7 mouse cellular contexts compared by ENCODE assay signal in genomic region chr2:3335611-3336301, GRCm38 (mm10). TPM values are rescaled to one million over a fixed set of nuclear protein-coding genes. Genes with fewer than 3 reads are reported as not detected.
DNase-seq lines count a peak whose midpoint lies in the region; ATAC-seq lines count a peak whose summit lies in the region.

Gene Acbd7, plus strand, starts transcription at chr2:3336168.

- H3K36me3 ChIP-seq in intestine, embryonic 14.5 days (ENCODE audit: control insufficient read depth, insufficient read depth, low read length) = no peaks in the 10 kb centered on the region
- no peaks in the 10 kb centered on the region for H3K36me3 ChIP-seq in midbrain, embryonic 10.5 days

- no peak within 1 kb of the TSS for H3K27ac ChIP-seq in intestine, embryonic 14.5 days (ENCODE audit: low read depth)
- no peak within 1 kb of the TSS for H3K27ac ChIP-seq in midbrain, embryonic 10.5 days (replicated peaks)

- H3K4me2 ChIP-seq in intestine, embryonic 14.5 days (ENCODE audit: low read length) = peak within 1 kb of the TSS; percentile 56

- peaks cover 11% of the 10 kb centered on the region for H3K4me1 ChIP-seq in intestine, embryonic 14.5 days (replicated peaks; ENCODE audit: control insufficient read depth, insufficient read depth, low read length)
- H3K4me1 ChIP-seq in midbrain, embryonic 10.5 days = peaks cover 21% of the 10 kb centered on the region

- peaks cover 11% of the 10 kb centered on the region; the same call in 1 of the 2 replicates for H3K27me3 ChIP-seq in intestine, embryonic 14.5 days (replicated peaks; ENCODE audit: control insufficient read depth, insufficient read depth, low read length)
- peaks cover 23% of the 10 kb centered on the region for H3K27me3 ChIP-seq in midbrain, embryonic 10.5 days (ENCODE audit: low read depth, poor library complexity, severe bottlenecking)

- no peak within 1 kb of the TSS for H3K9ac ChIP-seq in intestine, embryonic 14.5 days (ENCODE audit: low read length)

- ATAC-seq in intestine, embryonic 14.5 days (replicated peaks; ENCODE audit: low FRiP score, low TSS enrichment, low read depth) = 0 out of 2 replicates have a peak, but pooled peaks have one; percentile 17

- no peaks in the 10 kb centered on the region for H3K9me3 ChIP-seq in intestine, embryonic 14.5 days (ENCODE audit: control insufficient read depth, low read length)
- no peaks in the 10 kb centered on the region for H3K9me3 ChIP-seq in midbrain, embryonic 10.5 days (replicated peaks)

- DNase-seq in adrenal gland, adult 18-20 months (ENCODE audit: low spot score in 2 of 2) = peak; percentile 43 to 50
- peak; percentile 53 to 64 for DNase-seq in cerebellum, postnatal 36 days
- DNase-seq in frontal cortex, postnatal 36 days (ENCODE audit: low spot score in 2 of 2) = peak; percentile 62 to 66
- DNase-seq in intestine, embryonic 14.5 days (ENCODE audit: low spot score) = peak; percentile 73
- DNase-seq in left cerebral cortex, postnatal 4 days = peak; percentile 63
- DNase-seq in midbrain, embryonic 10.5 days (ENCODE audit: low spot score) = peak; percentile 56
- peak; percentile 23 for DNase-seq in skeletal muscle tissue, adult 2 months (ENCODE audit: low read depth, low spot score)

- 4% methylated on average over 20 of the region's 20 CpGs for WGBS in intestine, embryonic 14.5 days
- WGBS in midbrain, embryonic 10.5 days = 7% methylated on average over 20 of the region's 20 CpGs

- intact Hi-C loops in left cerebral cortex, postnatal 4 days (cut with DNase I) = no loop called here

- H3K4me3 ChIP-seq in intestine, embryonic 14.5 days (ENCODE audit: low read depth, low read length) = peak within 1 kb of the TSS; percentile 25
- peak within 1 kb of the TSS; percentile 51 for H3K4me3 ChIP-seq in midbrain, embryonic 10.5 days

RNA-seq across cellular contexts. Expression of gene Acbd7, which starts in this region (rescaled TPM):
- under 1 TPM in 1 of 2 experiments, not detected in 1; 0.64 TPM for total RNA-seq in adrenal gland, adult 18-20 months (2021)
- 0.75 and 0.76 TPM in 2 replicates for polyA plus RNA-seq in intestine, embryonic 14.5 days (2014; fragmentation: Nextera tagmentation; extraction: Ambion mirVana)
- total RNA-seq in left cerebral cortex, postnatal 4 days (2021) = 1 to 10 TPM in 1 of 2 experiments, under 1 TPM in 1; 0.82 to 1.0 TPM
- 0.41 TPM in 1 of 2 replicates, not detected in the other for polyA plus RNA-seq in midbrain, embryonic 10.5 days (2016; fragmentation: Nextera tagmentation; extraction: Ambion mirVana)

Comparison
In these comparisons a context has a peak if more than half of its experiments do, and no peak if none do; other contexts are left out.
1. Peak in DNase-seq in adrenal gland, adult 18-20 months; RNA of the gene not detected or under 1 TPM.
2. Peak in DNase-seq, ATAC-seq, H3K4me3 ChIP-seq and H3K4me2 ChIP-seq in intestine, embryonic 14.5 days; RNA of the gene not detected or under 1 TPM.
3. Peak in DNase-seq and H3K4me3 ChIP-seq in midbrain, embryonic 10.5 days; RNA of the gene not detected or under 1 TPM.
4. DNase-seq: peak in every context shown above with its lines; median percentile 73 in intestine, embryonic 14.5 days; 64 in frontal cortex, postnatal 36 days; 63 in left cerebral cortex, postnatal 4 days; 58 in cerebellum, postnatal 36 days; 56 in midbrain, embryonic 10.5 days; 46 in adrenal gland, adult 18-20 months; 23 in skeletal muscle tissue, adult 2 months.